Mouse (Mus musculus): ENCODE measurements around the gene Dhx29.

DNA sequence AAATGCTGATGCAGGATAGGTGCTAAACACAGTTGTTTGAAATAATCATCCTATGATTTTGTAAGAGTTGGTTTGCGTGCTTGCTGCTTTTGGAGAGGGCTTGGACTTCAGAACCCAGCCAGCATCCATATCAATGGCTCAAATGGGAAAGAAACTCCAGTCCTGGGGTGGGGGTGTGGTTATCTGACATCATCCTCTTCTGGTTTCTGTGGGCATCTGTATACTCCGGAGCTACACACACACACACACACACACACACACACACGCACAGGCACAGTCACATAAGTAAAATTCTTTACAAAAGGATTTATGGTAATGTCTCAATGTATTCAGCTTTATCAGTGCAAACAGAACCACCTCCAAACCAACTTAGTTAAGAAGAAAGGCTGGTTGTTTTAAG lies 72.8 kb downstream of the Dhx29 start:
- TF ChIP-seq GATA1 (IDR thresholded peaks at IDR 0.05; ENCODE audit: low read length) (no peak), TAL1 (IDR thresholded peaks at IDR 0.05; ENCODE audit: low read length) (no peak)
